Comparison of ENCODE assay signal across 8 mouse cellular contexts in the genomic region with DNA sequence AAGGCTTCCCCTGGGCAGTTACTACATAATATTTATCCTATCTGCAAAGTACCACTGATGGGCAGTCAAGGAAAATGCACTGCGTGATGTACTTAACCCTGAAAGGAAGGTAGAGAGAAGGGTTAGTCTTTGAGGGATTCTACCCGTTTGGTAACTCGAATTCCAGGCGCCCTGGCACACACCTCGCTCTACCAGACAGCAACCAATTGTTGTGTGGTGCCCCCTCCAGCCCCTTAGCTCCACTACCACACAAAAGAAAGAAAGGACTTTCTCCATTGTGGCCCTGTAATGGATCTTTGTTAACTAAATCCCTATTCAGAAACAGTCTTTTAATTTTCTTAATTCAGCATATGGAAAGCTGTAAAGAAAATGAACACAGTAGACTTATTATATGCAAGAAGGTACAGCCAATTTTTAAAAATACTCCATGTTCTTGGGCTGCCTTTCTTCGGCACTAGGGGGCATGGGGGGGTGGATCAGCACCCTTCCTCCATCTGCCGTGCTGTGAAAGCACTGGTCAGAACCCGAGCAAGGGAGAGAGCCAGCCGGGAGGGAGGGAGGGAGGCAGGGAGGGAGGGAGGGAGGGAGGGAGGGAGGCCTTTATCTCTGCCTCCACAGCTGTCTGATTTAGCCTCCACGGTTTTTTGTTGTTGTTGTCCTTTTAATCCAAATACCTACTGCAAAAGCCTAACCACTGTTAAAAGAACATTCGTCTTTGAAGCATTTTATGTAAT. TPM values are rescaled to one million over a fixed set of nuclear protein-coding genes. Genes with fewer than 3 reads are reported as not detected.
DNase-seq lines count a peak whose midpoint lies in the region; ATAC-seq and TF ChIP-seq lines count a peak whose summit lies in the region.

No protein-coding gene starts in this region.

- peak overlapping the region; percentile 96 for H3K4me3 ChIP-seq in erythroblast, embryonic 14.5 days (replicated peaks)
- H3K4me3 ChIP-seq in heart, postnatal 0 days (ENCODE audit: low read depth, low read length) = peak overlapping the region; percentile 85

- H3K36me3 ChIP-seq in erythroblast, embryonic 14.5 days (ENCODE audit: control insufficient read depth) = peaks cover 11% of the 10 kb centered on the region
- H3K36me3 ChIP-seq in heart, postnatal 0 days (replicated peaks; ENCODE audit: control insufficient read depth, insufficient read depth, low read length) = no peaks in the 10 kb centered on the region; the same call in 1 of the 2 replicates

- peak; percentile 56 for DNase-seq in ES-CJ7 (ENCODE audit: low read depth, low spot score)
- DNase-seq in brain, adult 2 months (ENCODE audit: low read depth, low spot score) = peak; percentile 92
- peak; percentile 55 for DNase-seq in heart, postnatal 0 days (ENCODE audit: low spot score)
- peak; percentile 72 to 82 for DNase-seq in kidney, postnatal 4 days
- DNase-seq in lung, postnatal 36 days = peak; percentile 71
- peak; percentile 53 for DNase-seq in retina, postnatal 7 days (ENCODE audit: low read depth, low spot score)
- peak; percentile 72 for DNase-seq in thymus, postnatal 4 days

- WGBS in heart, postnatal 0 days = 25% methylated on average over 9 of the region's 11 CpGs

- 0 out of 2 replicates have a peak overlapping the region, but pooled peaks have one; percentile 92 for H3K9ac ChIP-seq in heart, postnatal 0 days (replicated peaks; ENCODE audit: low read depth, low read length)

- H3K4me1 ChIP-seq in erythroblast, embryonic 14.5 days (ENCODE audit: control insufficient read depth) = peaks cover 67% of the 10 kb centered on the region
- H3K4me1 ChIP-seq in heart, postnatal 0 days (ENCODE audit: control insufficient read depth, insufficient read depth) = peaks cover 22% of the 10 kb centered on the region

- no peak for ATAC-seq in heart, postnatal 0 days (ENCODE audit: insufficient read depth, low read depth)

- peak; percentile 49 for TF ChIP-seq CTCF in heart, postnatal 0 days (IDR thresholded peaks at IDR 0.05; ENCODE audit: low read depth)

- H3K27ac ChIP-seq in heart, postnatal 0 days (ENCODE audit: low read depth) = peak overlapping the region; percentile 96

- no peaks in the 10 kb centered on the region for H3K9me3 ChIP-seq in erythroblast, embryonic 14.5 days (ENCODE audit: control insufficient read depth, low read length)
- H3K9me3 ChIP-seq in heart, postnatal 0 days (replicated peaks; ENCODE audit: control insufficient read depth, low read length) = no peaks in the 10 kb centered on the region

- H3K4me2 ChIP-seq in heart, postnatal 0 days (ENCODE audit: low read depth, low read length) = peak overlapping the region; percentile 95

- no peaks in the 10 kb centered on the region for H3K27me3 ChIP-seq in erythroblast, embryonic 14.5 days (ENCODE audit: control insufficient read depth)
- H3K27me3 ChIP-seq in heart, postnatal 0 days (ENCODE audit: control insufficient read depth, insufficient read depth, low read length) = no peaks in the 10 kb centered on the region

- no peak for TF ChIP-seq EP300 in heart, postnatal 0 days (IDR thresholded peaks at IDR 0.05; ENCODE audit: low read depth)

RNA-seq across cellular contexts. Expression of a gene that starts 3.3 kb away (rescaled TPM):
- 25.6 and 25.7 TPM in 2 replicates for polyA plus RNA-seq in erythroblast, embryonic 14.5 days (2012)
- total RNA-seq in heart, postnatal 0 days (2014; rRNA removed; ENCODE audit: low replicate concordance) = 2.3 and 5.9 TPM in 2 replicates
- 4.3 and 4.9 TPM in 2 replicates for polyA plus RNA-seq in heart, postnatal 0 days (2015; fragmentation: Nextera tagmentation; extraction: Ambion mirVana)
